Mouse (Mus musculus): ENCODE measurements around the gene Iscu.

GRCm38 (mm10) chr5:113731174-113731573 is 41.4 kb upstream of the Iscu start:
- TF ChIP-seq CTCF (IDR thresholded peaks at IDR 0.05; ENCODE audit: insufficient read depth, low read depth, low read length) = no peak
- no peak for TF ChIP-seq POLR2A (IDR thresholded peaks at IDR 0.05; ENCODE audit: insufficient read depth, low read depth, low read length)
